Mouse (Mus musculus) stomach, embryonic 14.5 days (tissue): ENCODE results near the gene Creg1. TPM values are rescaled to one million over a fixed set of nuclear protein-coding genes. Genes with fewer than 3 reads are reported as not detected.

Experiments used
- ATAC-seq: fragments of 200-750 bp; cut with Nextera tagmentation; 2 replicates; pipeline ENCODE4 v1.8.0; 2017; ENCODE audit warnings: low read depth, moderate TSS enrichment; ENCODE audit not compliant: insufficient number of reproducible peaks, insufficient read depth, low FRiP score
- H3K27ac ChIP-seq: fragments of 300-500 bp; sonication (generic); 2 replicates; pipeline ENCODE4 v1.5.1; 2014; ENCODE audit warnings: mild to moderate bottlenecking, low read length, moderate library complexity, mixed read lengths
- H3K27me3 ChIP-seq: fragments of 300-500 bp; sonication (generic); 2 replicates; pipeline ENCODE4 v1.6.1; 2014; ENCODE audit warnings: low read length, control low read depth, mixed read lengths; ENCODE audit not compliant: control insufficient read depth, insufficient read depth
- H3K36me3 ChIP-seq: fragments of 300-500 bp; sonication (generic); 2 replicates; pipeline ENCODE4 v1.6.1; 2014; ENCODE audit warnings: mild to moderate bottlenecking, control low read depth, low read length, moderate library complexity, mixed read lengths; ENCODE audit not compliant: control insufficient read depth, insufficient read depth
- H3K4me1 ChIP-seq: fragments of 300-500 bp; sonication (generic); 2 replicates; pipeline ENCODE4 v1.6.1; 2014; ENCODE audit warnings: low read length, control low read depth, mixed read lengths; ENCODE audit not compliant: control insufficient read depth, insufficient read depth
- H3K4me2 ChIP-seq: fragments of 300-500 bp; sonication (generic); replicated peaks from 2 replicates; pipeline ENCODE4 v1.6.1; 2014; ENCODE audit warnings: low read depth, low read length, control low read depth
- H3K4me3 ChIP-seq: fragments of 300-500 bp; sonication (generic); 2 replicates; pipeline ENCODE4 v1.5.1; 2014; ENCODE audit warnings: low read depth, low read length, control low read depth
- H3K9ac ChIP-seq: fragments of 300-500 bp; sonication (generic); replicated peaks from 2 replicates; pipeline ENCODE4 v1.6.1; 2014; ENCODE audit warnings: low read depth, mild to moderate bottlenecking, control low read depth, low read length, moderate library complexity, mixed read lengths
- H3K9me3 ChIP-seq: fragments of 300-500 bp; sonication (generic); 2 replicates; pipeline ENCODE4 v1.6.1; 2016; ENCODE audit warnings: low read depth, low read length, control low read depth; ENCODE audit not compliant: control insufficient read depth
- WGBS: fragments of 180-500 bp; shearing (Covaris S2); extraction: QIAGEN DNeasy Blood & Tissue Kit; methylation state at CpG from one replicate; pipeline ENCODE4 v1.1.7; 2014; 5-methylcytosine and 5-hydroxymethylcytosine counted together
- polyA plus RNA-seq: library from polyadenylated mRNA; unstranded; fragments of >200 nt; fragmentation: Nextera tagmentation; extraction: Ambion mirVana; gene quantifications from 2 replicates; pipeline ENCODE4 v1.2.1, GENCODE M21; 2014

Gene Creg1
- polyA plus RNA-seq, 1 experiment from 2014 or later: 63.4 TPM

DNA sequence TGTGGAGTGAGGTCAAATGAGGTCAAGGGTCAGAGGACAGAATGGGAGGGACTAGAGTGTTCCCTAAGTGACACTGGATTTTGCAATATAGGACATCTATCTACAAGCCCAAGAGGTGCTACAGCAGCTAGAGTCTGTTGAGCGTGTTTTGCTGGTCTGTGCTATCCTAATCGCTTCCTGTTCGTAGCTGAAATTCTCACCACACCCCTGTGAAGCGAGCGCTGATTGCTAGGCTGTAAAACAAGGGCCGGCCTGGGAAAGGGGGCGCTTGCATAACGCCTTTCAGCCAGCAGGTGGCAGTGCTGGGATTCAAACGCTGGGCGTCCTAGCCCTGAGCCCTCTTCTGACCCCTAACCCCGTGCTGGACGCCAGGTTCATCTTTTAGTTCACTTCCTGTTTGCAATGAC lies 7.9 kb downstream of the Creg1 start:
- Histone ChIP-seq H3K27me3 (no peaks in the 10 kb centered on the region), H3K4me2 (no peak overlapping the region), H3K4me1 (no peaks in the 10 kb centered on the region), H3K36me3 (no peaks in the 10 kb centered on the region; the same call in 1 of the 2 replicates), H3K27ac (no peak overlapping the region), H3K9ac (no peak overlapping the region), H3K4me3 (no peak overlapping the region), H3K9me3 (no peaks in the 10 kb centered on the region)
- under 1% methylated on average over 12 of the region's 12 CpGs for WGBS
- ATAC-seq: peak; percentile 73

DNA sequence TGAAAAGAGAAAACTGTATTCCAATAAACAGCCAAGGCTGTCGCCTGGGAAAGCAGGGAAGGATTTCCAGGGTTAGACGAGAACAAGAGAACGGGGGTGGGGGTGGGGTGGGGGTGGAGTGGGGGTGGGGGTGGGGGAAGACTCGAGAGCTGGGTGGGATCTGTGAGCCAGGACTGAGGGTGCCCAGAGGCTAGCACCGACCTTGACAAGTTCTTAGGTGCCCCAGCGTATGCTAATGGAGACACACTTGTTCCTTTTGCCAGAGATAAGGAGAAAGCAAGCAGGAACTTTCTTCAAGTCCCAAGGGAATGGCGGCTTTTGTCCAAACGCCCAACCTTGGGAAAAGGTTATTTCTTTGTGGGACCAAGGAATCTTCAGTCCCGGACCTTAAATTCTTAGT lies 8.5 kb downstream of the Creg1 start:
- H3K9ac ChIP-seq: no peak overlapping the region
- no peak overlapping the region for H3K4me2 ChIP-seq
- H3K27me3 ChIP-seq: no peaks in the 10 kb centered on the region
- no peak overlapping the region for H3K27ac ChIP-seq
- no peaks in the 10 kb centered on the region for H3K4me1 ChIP-seq
- WGBS: 50% methylated on average over 9 of the region's 9 CpGs
- no peaks in the 10 kb centered on the region for H3K9me3 ChIP-seq
- ATAC-seq: no peak
- no peaks in the 10 kb centered on the region; the same call in 1 of the 2 replicates for H3K36me3 ChIP-seq
- no peak overlapping the region for H3K4me3 ChIP-seq

DNA sequence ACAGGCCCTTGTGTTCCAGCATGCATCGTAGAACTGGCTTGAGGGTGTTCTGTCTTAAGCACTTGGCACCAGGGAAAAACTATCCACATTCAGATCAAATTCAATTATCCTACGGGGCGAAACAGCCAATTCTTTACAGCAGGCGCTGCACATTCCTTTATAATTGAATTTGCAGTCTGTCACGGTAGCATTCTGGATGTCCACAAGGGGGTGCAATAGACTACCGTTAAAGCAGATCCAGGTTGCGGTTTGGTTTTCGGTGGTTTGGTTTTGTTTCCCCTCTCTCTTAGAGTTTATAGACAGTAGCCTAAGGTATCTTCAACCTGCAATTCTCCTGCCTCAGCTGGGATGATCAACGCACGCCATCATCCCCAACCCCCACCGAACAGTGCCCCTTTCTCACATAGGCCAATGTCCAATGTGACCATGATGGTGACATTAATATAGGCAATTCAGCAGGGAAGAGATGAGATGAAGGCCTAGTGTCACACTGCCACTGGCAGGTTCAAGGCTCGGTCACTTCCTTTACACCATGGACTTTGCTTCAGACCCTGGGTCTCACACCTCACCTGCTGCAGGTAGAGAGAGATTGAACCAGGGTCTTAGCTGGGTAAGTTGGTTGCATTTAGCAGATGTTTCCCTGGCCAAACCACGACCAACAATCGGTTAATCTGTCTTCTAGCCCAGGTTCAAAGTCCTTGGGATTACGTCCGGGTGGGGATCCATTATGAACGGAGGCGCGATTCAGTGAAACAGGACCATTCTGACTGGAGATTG lies 12.2 kb downstream of the Creg1 start:
- Histone ChIP-seq H3K9ac (no peak overlapping the region), H3K4me1 (no peaks in the 10 kb centered on the region), H3K27me3 (no peaks in the 10 kb centered on the region), H3K4me3 (no peak overlapping the region), H3K27ac (no peak overlapping the region), H3K4me2 (0 out of 2 replicates have a peak overlapping the region, but pooled peaks have one; percentile 14), H3K9me3 (no peaks in the 10 kb centered on the region), H3K36me3 (no peaks in the 10 kb centered on the region; the same call in 1 of the 2 replicates)
- ATAC-seq: no peak
- WGBS: 50% methylated on average over 19 of the region's 19 CpGs

DNA sequence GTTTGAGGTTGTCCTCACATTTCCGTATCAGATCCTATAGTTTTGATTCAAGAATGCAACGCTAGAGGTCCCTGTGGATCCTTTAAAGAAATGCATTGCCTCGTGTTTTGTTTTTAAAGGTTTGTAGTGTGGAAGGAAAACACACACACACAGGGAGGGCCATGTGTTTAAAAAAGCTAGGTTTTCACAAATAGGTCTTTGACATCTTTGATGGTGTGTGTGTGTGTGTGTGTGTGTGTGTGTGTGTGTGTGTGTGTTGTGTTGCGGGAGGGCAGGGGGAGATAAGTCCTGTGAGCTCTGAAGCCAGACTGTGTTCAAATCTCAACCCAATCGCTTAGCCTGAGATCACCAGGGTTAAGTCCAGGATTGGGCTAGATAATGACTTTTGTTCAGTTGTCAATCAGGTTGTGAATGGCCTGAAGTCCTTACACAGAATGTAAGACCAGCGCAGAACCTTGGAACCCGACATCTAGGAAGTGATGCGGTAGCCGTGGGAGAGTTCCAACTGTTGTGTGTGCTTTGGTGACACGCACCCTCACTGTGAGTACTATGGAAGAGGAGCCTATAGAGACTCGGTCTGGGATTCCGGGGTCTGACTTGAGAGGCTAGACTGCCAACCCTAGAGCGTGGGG lies 16.5 kb downstream of the Creg1 start:
- H3K4me1 ChIP-seq: no peaks in the 10 kb centered on the region
- H3K4me2 ChIP-seq: peak overlapping the region; percentile 75
- no peaks in the 10 kb centered on the region for H3K9me3 ChIP-seq
- H3K27ac ChIP-seq: no peak overlapping the region
- no peak overlapping the region for H3K9ac ChIP-seq
- peak; percentile 36; the same call in 1 of the 2 replicates for ATAC-seq
- WGBS: 6% methylated on average over 13 of the region's 13 CpGs
- H3K36me3 ChIP-seq: no peaks in the 10 kb centered on the region
- H3K27me3 ChIP-seq: no peaks in the 10 kb centered on the region
- H3K4me3 ChIP-seq: peak overlapping the region; percentile 33

DNA sequence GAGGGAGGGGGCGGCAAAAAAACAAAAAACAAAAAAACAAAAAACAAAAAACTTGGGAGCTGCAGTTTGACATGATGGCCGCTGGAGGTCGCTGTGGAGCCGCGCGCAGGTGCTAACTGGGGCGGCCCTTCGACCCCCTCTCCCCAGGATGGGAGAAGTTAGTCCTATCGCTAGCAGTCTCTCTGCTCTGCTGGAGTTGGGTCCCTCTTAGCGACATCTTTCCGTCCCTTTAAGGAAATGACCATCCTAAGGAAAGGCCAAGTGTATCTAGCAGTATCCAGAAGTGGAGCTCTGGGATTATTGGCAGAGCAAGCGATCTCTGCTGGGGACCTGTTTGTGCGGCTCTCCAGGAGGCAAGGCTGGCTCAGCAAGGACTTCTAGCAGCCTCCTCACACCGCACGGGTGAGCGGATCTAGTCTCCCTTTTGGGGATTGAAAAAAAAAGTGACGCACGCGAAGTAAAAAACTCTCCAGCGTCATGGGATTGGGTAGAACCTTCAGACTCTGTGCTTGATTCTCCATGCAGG lies 17.1 kb downstream of the Creg1 start:
- WGBS: 8% methylated on average over 20 of the region's 20 CpGs
- H3K4me1 ChIP-seq: no peaks in the 10 kb centered on the region
- ATAC-seq: peak; percentile 64; the same call in 1 of the 2 replicates
- H3K4me2 ChIP-seq: peak overlapping the region; percentile 75
- H3K27ac ChIP-seq: no peak overlapping the region
- H3K9ac ChIP-seq: no peak overlapping the region
- peak overlapping the region; percentile 33 for H3K4me3 ChIP-seq
- no peaks in the 10 kb centered on the region for H3K9me3 ChIP-seq
- H3K36me3 ChIP-seq: no peaks in the 10 kb centered on the region
- no peaks in the 10 kb centered on the region for H3K27me3 ChIP-seq

DNA sequence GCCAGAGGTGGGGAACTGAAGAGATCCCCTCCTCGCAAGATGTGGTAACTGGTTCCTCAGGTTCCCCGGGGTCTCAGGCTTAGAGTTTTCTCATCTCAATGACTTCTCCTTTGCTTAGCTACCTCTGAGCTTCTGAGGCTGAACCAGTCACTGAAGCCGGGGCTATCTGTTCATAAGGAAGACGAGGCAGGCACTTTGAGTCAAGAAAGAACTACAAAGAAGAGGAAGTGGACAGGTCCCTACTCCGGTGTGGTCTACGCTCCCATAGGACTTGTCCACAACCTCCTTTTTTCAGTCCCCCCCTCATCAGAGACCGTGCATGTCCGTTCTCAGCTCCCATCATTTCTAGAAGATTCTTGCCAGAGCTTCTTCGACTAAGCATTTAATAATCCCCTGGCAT lies 17.9 kb downstream of the Creg1 start:
- 84% methylated on average over 9 of the region's 9 CpGs for WGBS
- H3K4me1 ChIP-seq: no peaks in the 10 kb centered on the region; the same call in 1 of the 2 replicates
- ATAC-seq: no peak
- H3K9ac ChIP-seq: no peak overlapping the region
- H3K9me3 ChIP-seq: no peaks in the 10 kb centered on the region
- H3K4me2 ChIP-seq: no peak overlapping the region
- no peak overlapping the region for H3K27ac ChIP-seq
- H3K36me3 ChIP-seq: no peaks in the 10 kb centered on the region
- no peak overlapping the region for H3K4me3 ChIP-seq
- H3K27me3 ChIP-seq: no peaks in the 10 kb centered on the region

DNA sequence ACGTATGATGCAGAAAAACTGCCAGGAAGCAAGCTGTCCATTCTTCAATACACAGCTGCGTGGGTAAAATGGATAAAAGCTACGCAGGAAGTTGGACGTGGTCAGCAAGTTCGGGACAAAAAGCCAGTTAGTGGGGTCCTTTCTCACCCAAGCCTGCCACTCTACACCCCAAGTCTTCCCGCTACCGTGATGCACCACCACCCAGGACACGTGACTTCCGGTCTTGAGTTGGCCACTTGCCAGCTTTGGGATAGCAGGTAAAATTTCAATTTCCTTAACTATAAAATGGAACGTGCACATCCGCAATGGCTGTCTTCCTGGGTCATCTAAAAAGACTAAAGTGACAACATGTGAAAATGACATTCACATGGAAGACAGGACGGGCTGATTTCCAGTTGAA lies 18.4 kb downstream of the Creg1 start:
- no peak overlapping the region for H3K4me3 ChIP-seq
- WGBS: 83% methylated on average over 12 of the region's 12 CpGs
- H3K9ac ChIP-seq: no peak overlapping the region
- H3K4me2 ChIP-seq: no peak overlapping the region
- no peaks in the 10 kb centered on the region; the same call in 1 of the 2 replicates for H3K4me1 ChIP-seq
- H3K9me3 ChIP-seq: no peaks in the 10 kb centered on the region
- H3K27ac ChIP-seq: no peak overlapping the region
- ATAC-seq: no peak
- no peaks in the 10 kb centered on the region for H3K36me3 ChIP-seq
- H3K27me3 ChIP-seq: no peaks in the 10 kb centered on the region

DNA sequence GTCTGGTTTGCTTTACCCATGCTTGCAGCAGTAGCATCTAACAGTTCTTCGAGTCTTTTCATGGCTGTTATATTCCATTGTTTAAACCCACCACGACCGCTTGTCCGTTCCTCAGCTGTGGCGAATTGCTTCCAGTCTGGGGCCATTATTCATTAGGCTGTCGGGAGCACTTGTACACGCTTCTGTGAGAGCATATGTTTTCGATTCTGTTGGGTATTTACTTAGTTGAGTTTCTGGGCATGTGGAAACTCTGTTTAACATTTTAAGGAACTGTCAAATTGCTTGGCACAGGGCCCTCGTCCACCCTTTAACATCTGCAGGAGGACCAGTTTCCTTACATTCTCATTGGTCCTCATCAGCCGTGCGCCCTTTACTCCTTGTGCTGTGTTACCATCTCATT lies 22.8 kb downstream of the Creg1 start:
- H3K4me3 ChIP-seq: no peak overlapping the region
- no peak overlapping the region for H3K27ac ChIP-seq
- no peak for ATAC-seq
- H3K4me1 ChIP-seq: peaks cover 3% of the 10 kb centered on the region; the same call in 1 of the 2 replicates
- no peak overlapping the region for H3K9ac ChIP-seq
- H3K9me3 ChIP-seq: no peaks in the 10 kb centered on the region
- 27% methylated on average over 11 of the region's 11 CpGs for WGBS
- H3K4me2 ChIP-seq: no peak overlapping the region
- H3K36me3 ChIP-seq: no peaks in the 10 kb centered on the region
- no peaks in the 10 kb centered on the region for H3K27me3 ChIP-seq
